Mouse (Mus musculus) thymus, postnatal 25 days (tissue): ENCODE data around the gene Gm20388.

Experiments used
- DNase-seq: peaks from one replicate; pipeline ENCODE4 v3.0.0; 2022

Gene Gm20388

GRCm38 (mm10) chr8:124105869-124106268, 4195.2 kb downstream of the Gm20388 start:
- no peak for DNase-seq

DNA sequence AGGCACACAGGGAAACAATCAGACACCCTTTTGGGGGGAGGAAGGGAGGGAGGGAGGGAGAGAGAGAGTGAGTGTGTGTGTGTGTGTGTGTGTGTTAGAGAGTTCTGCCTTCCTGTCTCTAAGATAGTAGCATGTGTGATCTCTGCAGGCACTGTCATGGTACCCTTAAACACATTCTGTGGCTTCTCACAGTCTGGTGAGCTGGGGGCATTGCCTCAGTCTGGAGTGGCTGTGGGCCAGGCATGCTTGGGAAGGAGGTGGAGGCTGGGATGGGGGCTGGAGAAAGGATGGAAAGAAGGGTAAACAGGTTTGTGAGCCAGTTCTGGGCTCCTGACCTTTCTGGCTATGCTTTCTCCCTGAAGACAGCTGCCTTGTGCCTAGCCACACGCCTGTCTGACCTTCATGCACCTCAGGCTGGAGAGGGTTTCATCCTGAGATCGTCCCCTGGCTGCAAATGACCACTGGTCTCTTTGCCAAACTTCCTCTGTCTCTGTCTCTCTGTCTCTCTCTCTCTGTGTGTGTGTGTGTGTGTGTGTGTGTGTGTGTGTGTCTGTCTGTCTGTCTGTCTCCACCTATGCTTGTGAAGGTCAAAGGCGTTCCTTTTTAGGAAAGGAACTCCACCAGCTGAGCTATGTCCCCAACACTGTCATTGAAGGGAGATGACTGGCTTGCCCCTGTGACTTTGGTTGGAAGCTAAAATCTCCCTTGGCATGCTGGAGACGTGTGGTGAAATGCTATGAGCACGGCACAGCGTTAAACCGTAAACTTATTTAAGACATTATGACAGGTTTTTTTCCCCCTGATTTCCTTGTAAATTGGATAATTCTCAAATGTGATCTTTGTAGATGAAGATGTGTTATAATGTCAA, 4195.9 kb downstream of the Gm20388 start:
- DNase-seq = no peak

DNA sequence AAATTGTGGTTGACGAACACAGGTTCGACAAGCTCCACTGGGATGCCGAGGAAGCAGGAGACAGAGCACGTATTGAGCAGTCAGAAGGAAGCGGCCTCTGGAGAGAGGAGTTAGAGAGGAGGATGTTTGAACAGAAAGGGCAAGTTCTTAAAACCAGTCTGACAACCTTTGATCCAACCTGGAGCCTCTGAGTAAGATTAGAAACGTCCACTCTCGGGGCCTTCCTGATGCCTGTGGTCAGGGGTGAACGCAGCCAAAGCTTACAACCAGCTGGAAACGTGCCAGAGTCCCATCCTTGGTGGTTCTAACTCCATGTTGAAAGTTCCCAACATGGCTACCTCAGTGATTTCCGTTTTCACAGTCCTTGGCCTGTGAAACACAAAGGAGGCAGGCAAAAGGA, 4202.5 kb downstream of the Gm20388 start:
- DNase-seq = no peak

DNA sequence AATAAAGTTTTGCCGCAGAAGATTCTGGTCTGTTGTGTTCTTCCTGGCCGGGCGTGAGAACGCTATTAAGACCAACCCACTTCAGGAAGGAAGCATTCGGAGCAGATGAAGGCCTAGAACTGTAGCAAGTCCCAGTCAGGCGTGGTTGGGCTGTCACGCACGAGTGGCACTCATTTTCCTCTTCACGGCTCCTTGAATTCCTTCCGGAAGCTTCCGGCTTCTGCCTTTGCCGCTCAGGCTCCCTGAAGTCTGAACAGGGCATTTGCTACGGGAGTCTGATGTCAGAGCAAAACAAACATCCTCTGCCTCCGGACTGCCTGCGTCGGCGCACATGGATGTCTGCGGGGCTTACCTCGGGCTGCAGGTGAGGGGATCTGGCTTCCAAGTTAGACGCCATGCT, 4214.6 kb downstream of the Gm20388 start:
- no peak for DNase-seq

DNA sequence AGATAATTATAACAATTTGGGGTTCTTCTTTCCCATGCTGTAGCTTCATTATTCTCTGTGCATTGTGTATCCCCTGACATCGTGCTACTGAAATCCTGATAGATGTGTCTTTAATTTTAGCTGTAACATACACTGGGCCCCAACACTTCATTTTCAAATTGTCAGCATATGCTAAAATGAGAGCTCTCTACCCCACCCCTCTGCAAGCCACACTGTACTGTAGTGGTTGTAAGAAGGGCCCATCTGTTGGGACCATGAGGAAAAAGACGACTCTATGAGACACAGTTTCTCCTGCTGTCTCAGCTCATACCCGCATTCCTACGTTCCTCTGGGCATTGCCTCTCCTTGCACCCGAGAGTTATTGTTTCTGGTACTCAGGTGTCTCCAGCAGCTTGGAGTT, 4226.6 kb downstream of the Gm20388 start:
- no peak for DNase-seq

GRCm38 (mm10) chr8:124140211-124140790, 4229.7 kb downstream of the Gm20388 start:
- DNase-seq = no peak

- no peak for DNase-seq
Observed at GRCm38 (mm10) chr8:124140868-124141431, 4230.3 kb downstream of the Gm20388 start.

- DNase-seq = no peak
Observed at GRCm38 (mm10) chr8:124141681-124142391, 4231.2 kb downstream of the Gm20388 start.

DNA sequence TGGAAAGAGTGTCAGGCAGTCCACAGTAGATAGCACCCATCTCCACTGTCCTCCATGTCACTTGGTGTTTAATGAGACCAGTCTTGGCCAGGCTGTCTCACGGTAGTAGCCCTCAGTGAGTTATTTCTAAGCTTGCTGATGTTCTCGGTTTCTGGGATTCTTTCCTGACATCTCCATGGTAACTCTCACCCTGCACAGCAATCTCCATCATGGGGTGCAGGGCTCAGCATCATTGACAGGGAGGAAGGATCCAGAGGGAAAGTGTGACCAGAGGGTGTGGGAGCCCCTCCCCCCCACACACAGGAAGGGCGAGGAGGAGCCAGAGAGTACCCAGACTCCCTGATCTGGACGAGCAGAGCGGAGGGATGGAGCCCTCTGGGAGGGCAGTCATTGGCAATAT, 4232.4 kb downstream of the Gm20388 start:
- no peak for DNase-seq

- DNase-seq = no peak
Observed at GRCm38 (mm10) chr8:124143871-124144618, 4233.4 kb downstream of the Gm20388 start.

DNA sequence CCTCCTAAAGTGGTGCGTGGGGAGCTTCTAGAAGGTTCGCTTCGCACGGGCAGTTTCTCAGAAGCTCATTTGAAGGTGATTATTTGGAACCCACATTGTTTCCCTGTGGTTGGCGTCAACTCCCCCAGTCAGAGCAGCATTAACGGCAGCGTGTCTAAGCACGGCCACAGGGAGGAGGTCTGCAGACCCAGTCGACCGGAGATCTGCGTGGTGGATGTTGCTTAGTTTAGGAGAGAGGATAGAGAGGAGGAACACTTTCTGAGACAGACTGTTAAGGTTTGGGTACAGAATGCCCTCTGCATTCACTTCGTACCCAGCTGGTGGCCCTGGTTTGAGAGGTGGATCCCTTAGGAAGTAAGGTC, 4234.0 kb downstream of the Gm20388 start:
- no peak for DNase-seq

DNA sequence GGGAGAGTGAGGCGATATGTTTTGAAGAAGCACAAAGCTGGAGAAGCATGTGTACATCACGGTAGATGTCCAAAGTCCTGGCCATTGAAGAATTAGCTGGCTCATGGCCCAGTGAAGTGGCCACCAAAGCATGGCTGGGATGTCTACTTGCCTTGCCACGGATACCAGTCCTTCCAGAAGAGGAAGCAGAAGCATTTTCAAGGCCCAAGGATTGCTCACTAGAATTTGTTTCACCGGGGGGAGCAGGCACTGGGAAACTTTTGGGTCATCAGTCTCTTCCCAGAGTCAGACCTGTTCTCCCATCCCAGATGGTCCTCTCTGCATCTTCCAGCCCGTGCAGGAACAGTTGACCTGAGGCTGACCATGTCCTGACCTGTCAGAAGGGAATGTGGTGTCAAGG, 4235.6 kb downstream of the Gm20388 start:
- DNase-seq = no peak

DNA sequence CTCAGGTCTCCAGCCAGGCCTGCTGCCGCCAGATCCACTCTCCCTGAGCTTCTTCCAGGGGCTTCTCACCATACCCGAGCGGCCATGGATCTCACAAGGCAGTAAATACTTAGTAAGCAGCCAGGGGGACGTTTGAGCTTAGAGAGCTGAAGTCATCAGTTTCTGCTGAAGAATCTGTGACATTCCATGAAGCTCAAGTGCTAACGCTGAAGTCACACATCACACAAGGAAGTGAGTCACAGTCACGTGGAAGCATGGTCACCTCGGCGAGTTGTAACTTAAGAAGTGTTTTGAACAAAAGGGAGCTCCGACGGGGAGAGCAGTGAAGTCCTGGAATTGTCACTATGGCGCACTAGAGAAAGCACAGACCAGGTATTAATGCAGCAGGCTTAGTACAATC, 4239.4 kb downstream of the Gm20388 start:
- DNase-seq = no peak

DNA sequence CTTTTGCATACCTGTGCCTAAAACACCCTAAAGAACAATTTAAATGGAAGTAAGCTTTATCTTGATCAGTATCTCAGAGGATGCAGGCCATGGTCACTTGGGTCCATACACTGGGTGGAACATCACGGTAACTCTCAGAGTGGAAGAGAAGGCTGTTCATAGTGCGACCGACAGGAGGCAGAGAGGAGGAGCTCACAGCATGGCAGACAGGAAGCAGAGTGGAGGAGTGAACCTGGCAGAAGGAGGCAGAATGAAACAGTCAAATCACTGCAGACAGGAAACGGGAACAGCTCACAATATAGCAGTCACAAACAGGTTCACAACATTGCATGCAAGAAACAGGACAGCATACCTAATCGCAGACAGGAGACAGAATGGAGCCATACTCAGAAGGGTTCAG, 4239.9 kb downstream of the Gm20388 start:
- DNase-seq = peak; percentile 22

- no peak for DNase-seq
Observed at GRCm38 (mm10) chr8:124151881-124152280, 4241.2 kb downstream of the Gm20388 start.

DNA sequence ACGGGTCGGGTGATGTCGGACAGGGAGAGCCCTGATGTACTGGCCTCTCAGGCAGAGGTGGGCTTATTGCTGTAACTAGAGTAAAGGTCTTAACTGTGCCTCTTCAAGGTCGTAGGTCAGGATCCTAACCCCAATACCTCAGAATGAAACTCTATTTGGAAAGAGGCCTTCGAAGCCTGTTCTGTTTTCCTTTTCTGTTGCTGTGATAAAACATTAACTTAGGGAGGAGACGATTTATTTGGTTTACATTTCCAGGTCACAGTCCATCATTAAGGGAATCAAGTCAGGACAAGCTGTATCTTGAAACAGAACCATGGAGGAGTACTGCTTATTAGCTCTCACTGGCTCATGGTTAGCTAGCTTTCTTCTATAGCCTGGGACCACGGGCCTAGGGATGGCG, 4242.1 kb downstream of the Gm20388 start:
- no peak for DNase-seq

DNA sequence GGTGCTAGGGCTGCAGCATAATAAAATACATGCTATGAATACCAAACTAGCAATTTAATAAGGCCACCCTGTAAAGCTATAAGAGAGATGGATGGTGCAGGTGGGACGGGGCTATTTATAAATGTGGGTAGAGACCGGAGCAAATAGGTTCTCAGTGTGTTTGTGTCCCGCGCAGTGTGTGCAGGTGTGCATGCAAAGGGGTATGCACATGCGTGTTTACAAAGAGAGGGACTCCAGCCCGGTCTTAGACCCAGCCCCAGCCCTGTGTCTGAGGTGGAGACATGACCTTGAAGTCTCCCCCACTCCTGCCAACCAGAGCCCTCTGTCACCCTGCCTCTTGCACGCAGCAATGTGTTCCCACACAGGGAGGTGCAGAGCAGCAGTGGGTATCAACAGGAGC, 4245.7 kb downstream of the Gm20388 start:
- no peak for DNase-seq

DNA sequence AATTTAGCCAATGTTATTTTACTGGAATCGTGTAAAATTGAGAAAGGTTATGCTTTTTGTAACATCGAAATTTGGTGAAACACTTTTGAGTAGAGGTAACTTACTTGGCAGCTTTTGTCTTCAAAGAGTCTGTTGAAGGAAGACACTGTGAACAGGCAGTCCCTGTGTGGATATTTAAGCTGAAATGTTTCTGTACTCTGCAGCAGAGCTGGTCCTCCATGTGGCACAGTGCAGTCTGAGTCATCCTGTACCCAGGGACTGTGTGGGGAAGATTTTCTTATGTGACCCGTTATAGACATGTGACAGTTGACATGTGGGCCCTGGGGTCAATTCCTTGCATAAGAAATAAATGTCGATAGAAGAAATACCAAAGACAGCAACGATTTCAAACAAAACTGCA, 4251.0 kb downstream of the Gm20388 start:
- no peak for DNase-seq

DNA sequence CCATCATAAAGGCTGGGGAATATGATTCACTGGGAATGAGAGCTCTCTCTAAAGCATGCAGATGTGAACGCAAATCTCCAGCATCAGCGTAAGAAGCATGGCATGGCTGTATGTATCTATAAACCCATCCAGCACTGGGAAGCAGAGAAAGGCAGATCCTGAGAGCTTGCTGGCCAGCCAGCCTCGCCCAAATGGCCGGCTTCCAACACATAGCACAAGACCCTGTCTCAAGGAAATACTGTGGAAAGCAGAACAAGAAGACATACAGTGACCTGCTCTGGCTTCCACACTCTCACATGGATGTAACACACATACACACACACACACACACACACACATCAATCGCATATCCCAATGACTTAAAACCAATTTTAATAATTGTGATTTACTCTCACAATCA, 4252.6 kb downstream of the Gm20388 start:
- no peak for DNase-seq

- DNase-seq = no peak
Observed at GRCm38 (mm10) chr8:124169749-124170148, 4259.1 kb downstream of the Gm20388 start.

DNA sequence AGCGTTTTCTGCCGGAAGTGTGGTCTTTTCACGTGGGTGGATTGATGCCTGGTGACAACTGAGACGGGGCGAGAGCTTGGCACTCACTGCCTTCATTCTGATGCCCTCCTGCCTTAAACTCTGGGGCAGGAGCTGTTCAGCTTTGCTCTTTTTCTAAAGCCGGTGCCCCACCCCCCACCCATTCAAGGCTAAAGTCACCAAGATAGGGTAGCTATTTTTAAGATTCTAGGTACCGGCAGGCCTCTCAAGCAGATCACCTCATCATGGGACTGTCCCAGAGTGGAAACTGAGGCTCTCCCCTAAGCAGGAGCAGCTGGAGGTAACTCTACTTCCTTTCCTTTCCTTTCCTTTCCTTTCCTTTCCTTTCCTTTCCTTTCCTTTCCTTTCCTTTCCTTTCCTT, 4260.0 kb downstream of the Gm20388 start:
- DNase-seq = no peak

GRCm38 (mm10) chr8:124171557-124172528, 4261.2 kb downstream of the Gm20388 start:
- DNase-seq = peak; percentile 36
